Mouse (Mus musculus): ENCODE measurements around the gene Gm853. TPM values are rescaled to one million over a fixed set of nuclear protein-coding genes. Genes with fewer than 3 reads are reported as not detected.
"Not testable (repeated sequence)": the region's sequence is repeated elsewhere in the genome, so short reads cannot be mapped to it uniquely, and the experiment has no call there.

The Gm853 gene
- total and polyA plus RNA-seq, 3 experiments = 0.05 TPM; not detected in 2

DNA sequence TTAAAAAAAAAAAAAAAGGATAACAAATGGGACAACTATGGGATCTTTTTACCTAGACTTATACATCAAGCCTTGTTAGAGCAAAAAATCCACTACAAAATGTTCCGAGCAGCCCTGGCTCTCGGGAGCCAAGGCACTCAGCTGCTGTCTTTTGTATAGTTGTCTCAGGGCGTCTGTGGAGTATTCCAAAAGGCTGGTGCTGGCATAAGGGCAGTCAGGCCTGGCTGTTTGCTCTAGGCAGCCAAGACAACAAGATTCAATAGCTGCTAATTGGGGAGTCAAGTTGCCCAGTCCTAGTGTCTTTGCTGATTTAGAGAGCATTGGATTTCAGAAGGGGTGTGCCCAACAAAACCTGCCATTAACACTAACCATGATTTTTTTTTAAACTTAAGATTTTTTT, 26.4 kb upstream of the Gm853 start:
- no peaks in the 10 kb centered on the region for H3K9me3 ChIP-seq (replicated peaks)
- H3K4me1 ChIP-seq (ENCODE audit: insufficient read depth, low read depth, low read length) = peaks cover 23% of the 10 kb centered on the region
- ATAC-seq (ENCODE audit: extremely low read depth, insufficient number of reproducible peaks, low FRiP score, poor library complexity, severe bottlenecking) (no peak), DNase-seq (ENCODE audit: low spot score) (no peak)
- no peaks in the 10 kb centered on the region for H3K36me3 ChIP-seq (replicated peaks)
- H3K27me3 ChIP-seq (ENCODE audit: insufficient read depth, low read length) = peaks cover 15% of the 10 kb centered on the region
- H3K4me3 ChIP-seq (ENCODE audit: low read depth, low read length) = no peak overlapping the region
- no peak for TF ChIP-seq POLR2AphosphoS5 (IDR thresholded peaks at IDR 0.05; ENCODE audit: insufficient replicate concordance, low read depth, low read length)
- TF ChIP-seq GATA2 (IDR thresholded peaks at IDR 0.05; ENCODE audit: borderline replicate concordance, low read depth, low read length) = no peak
- no peak for TF ChIP-seq CTCF (IDR thresholded peaks at IDR 0.05; ENCODE audit: low read depth, low read length)
- TF ChIP-seq GATA1 (IDR thresholded peaks at IDR 0.05; ENCODE audit: borderline replicate concordance, low read length) = no peak
- TF ChIP-seq TAL1 (conservative IDR thresholded peaks at IDR 0.05; ENCODE audit: low read depth, low read length) = no peak

DNA sequence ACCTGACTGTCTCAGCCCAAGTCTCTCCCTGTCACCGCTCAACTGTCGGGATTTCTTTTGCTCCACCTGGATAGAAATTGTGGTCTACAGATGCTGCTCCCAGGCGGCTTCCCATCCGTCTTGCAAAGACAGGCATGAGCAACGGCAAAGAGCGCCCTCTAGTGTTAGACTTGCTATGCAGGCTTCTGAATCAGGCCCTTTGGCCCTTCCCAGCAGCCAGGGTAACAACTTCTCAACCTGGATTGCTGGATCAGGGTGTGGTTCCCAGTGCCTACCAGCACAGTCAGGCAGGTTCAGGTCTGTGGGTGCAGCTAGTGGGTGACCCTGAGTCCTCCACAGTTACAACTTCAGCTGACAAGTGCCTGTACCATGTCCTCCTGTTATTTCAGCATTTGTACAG, 23.9 kb upstream of the Gm853 start:
- DNase-seq (ENCODE audit: low spot score) = peak; percentile 42
- no peak overlapping the region for H3K4me3 ChIP-seq (ENCODE audit: low read depth, low read length)
- TF ChIP-seq GATA1 (IDR thresholded peaks at IDR 0.05; ENCODE audit: borderline replicate concordance, low read length) (no peak), POLR2AphosphoS5 (IDR thresholded peaks at IDR 0.05; ENCODE audit: insufficient replicate concordance, low read depth, low read length) (no peak), CTCF (IDR thresholded peaks at IDR 0.05; ENCODE audit: low read depth, low read length) (peak; percentile 90)
- peaks cover 2% of the 10 kb centered on the region for H3K4me1 ChIP-seq (ENCODE audit: insufficient read depth, low read depth, low read length)
- no peaks in the 10 kb centered on the region for H3K9me3 ChIP-seq (replicated peaks)
- H3K36me3 ChIP-seq (replicated peaks) = no peaks in the 10 kb centered on the region
- peaks cover 14% of the 10 kb centered on the region for H3K27me3 ChIP-seq (ENCODE audit: insufficient read depth, low read length)
- no peak for ATAC-seq (ENCODE audit: extremely low read depth, insufficient number of reproducible peaks, low FRiP score, poor library complexity, severe bottlenecking)

DNA sequence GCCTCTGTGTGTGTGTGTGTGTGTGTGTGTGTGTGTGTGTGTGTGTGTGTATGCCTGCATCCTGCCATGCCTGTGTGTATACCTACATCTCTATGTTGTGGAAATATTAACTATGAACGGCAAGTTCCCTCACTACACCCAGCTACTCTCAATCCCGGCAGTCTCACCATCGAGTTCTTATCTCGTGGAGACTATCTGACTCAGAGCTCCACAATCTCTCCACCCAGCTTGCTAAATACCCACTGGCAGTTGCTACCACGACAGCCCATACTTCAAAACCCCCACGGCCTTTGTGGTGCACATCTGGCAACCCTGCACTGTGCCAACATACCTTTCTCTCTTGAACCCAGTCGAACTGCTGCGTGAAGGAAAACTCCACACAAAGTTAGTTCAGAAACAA, 22.5 kb upstream of the Gm853 start:
- H3K4me3 ChIP-seq (ENCODE audit: low read depth, low read length) = no peak overlapping the region
- peaks cover 10% of the 10 kb centered on the region for H3K27me3 ChIP-seq (ENCODE audit: insufficient read depth, low read length)
- no peaks in the 10 kb centered on the region for H3K36me3 ChIP-seq (replicated peaks)
- no peaks in the 10 kb centered on the region for H3K9me3 ChIP-seq (replicated peaks)
- H3K4me1 ChIP-seq (ENCODE audit: insufficient read depth, low read depth, low read length) = no peaks in the 10 kb centered on the region; the same call in 1 of the 2 replicates
- ATAC-seq (ENCODE audit: extremely low read depth, insufficient number of reproducible peaks, low FRiP score, poor library complexity, severe bottlenecking) (no peak), DNase-seq (ENCODE audit: low spot score) (no peak)
- TF ChIP-seq TAL1 (conservative IDR thresholded peaks at IDR 0.05; ENCODE audit: low read depth, low read length) = no peak
- TF ChIP-seq POLR2AphosphoS5 (IDR thresholded peaks at IDR 0.05; ENCODE audit: insufficient replicate concordance, low read depth, low read length) = no peak
- TF ChIP-seq CTCF (IDR thresholded peaks at IDR 0.05; ENCODE audit: low read depth, low read length) = no peak
- no peak for TF ChIP-seq GATA1 (IDR thresholded peaks at IDR 0.05; ENCODE audit: borderline replicate concordance, low read length)
- TF ChIP-seq GATA2 (IDR thresholded peaks at IDR 0.05; ENCODE audit: borderline replicate concordance, low read depth, low read length) = no peak

DNA sequence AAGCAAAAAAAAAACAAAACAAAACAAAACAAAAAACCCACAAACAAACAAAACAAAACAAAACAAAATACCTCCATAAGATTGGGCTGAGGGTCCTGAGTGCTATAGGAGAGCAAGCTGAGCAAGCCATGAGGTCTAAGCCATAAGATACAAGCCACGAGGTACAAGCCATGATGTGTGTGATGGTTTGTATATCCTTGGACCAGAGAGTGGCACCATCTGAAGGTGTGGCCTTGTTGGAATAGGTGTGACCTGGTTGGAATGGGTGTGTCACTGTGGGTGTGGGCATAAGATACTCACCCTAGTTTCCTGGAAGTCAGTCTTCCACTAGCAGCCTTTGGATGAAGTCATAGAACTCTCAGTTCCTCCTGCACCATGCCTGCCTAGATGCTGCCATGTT, 21.4 kb upstream of the Gm853 start:
- H3K4me3 ChIP-seq (ENCODE audit: low read depth, low read length); H3K36me3 ChIP-seq (replicated peaks); H3K4me1 ChIP-seq (ENCODE audit: insufficient read depth, low read depth, low read length); DNase-seq (ENCODE audit: low spot score); H3K9me3 ChIP-seq (replicated peaks); H3K27me3 ChIP-seq (ENCODE audit: insufficient read depth, low read length); ATAC-seq (ENCODE audit: extremely low read depth, insufficient number of reproducible peaks, low FRiP score, poor library complexity, severe bottlenecking): not testable (repeated sequence)

DNA sequence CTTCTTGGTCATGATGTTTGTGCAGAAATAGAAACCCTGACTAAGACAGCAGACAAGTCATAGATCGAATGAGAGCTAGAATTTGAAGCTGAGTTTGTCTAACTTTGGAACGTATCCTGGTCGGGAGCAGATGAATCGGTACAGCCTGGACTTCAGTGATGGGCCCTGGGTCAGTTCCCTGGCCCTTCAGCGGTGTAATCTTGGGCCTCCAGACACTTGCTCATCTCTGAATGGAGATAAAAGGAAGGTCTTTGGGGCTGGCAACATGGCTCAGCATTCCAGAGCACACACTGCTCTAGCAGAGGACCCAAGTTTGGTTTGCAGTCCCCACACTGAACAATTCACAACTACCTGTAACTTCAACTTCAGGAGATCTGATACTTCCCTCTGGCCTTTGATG, 20.8 kb upstream of the Gm853 start:
- no peaks in the 10 kb centered on the region; the same call in 1 of the 2 replicates for H3K4me1 ChIP-seq (ENCODE audit: insufficient read depth, low read depth, low read length)
- no peak for ATAC-seq (ENCODE audit: extremely low read depth, insufficient number of reproducible peaks, low FRiP score, poor library complexity, severe bottlenecking)
- no peak for TF ChIP-seq TAL1 (conservative IDR thresholded peaks at IDR 0.05; ENCODE audit: low read depth, low read length)
- TF ChIP-seq GATA1 (IDR thresholded peaks at IDR 0.05; ENCODE audit: borderline replicate concordance, low read length) = no peak
- TF ChIP-seq GATA2 (IDR thresholded peaks at IDR 0.05; ENCODE audit: borderline replicate concordance, low read depth, low read length) = no peak
- no peak for TF ChIP-seq POLR2AphosphoS5 (IDR thresholded peaks at IDR 0.05; ENCODE audit: insufficient replicate concordance, low read depth, low read length)
- TF ChIP-seq CTCF (IDR thresholded peaks at IDR 0.05; ENCODE audit: low read depth, low read length) = no peak
- H3K4me3 ChIP-seq (ENCODE audit: low read depth, low read length) = no peak overlapping the region
- H3K9me3 ChIP-seq (replicated peaks) = no peaks in the 10 kb centered on the region
- peaks cover 10% of the 10 kb centered on the region for H3K27me3 ChIP-seq (ENCODE audit: insufficient read depth, low read length)
- no peaks in the 10 kb centered on the region for H3K36me3 ChIP-seq (replicated peaks)
- DNase-seq (ENCODE audit: low spot score) = no peak

DNA sequence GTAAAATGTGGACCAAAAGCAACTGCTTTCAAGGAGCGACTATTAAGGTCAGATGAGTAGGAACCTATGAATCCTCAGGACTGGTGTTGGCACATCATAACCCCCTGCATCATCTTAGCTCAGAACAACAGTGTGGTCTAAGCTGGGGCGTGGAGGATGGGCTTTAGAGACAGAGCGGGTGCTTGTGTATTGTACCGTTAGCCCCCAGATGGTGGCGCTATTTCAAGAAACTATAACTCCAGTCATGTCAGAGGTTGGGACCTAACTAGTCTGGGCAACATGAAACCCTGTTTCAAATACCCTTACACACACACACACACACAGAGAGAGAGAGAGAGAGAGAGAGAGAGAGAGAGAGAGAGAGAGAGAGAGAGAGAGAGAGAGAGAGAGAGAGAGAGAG, 18.5 kb upstream of the Gm853 start:
- DNase-seq (ENCODE audit: low spot score) (no peak), ATAC-seq (ENCODE audit: extremely low read depth, insufficient number of reproducible peaks, low FRiP score, poor library complexity, severe bottlenecking) (no peak)
- H3K9me3 ChIP-seq (replicated peaks) = no peaks in the 10 kb centered on the region
- H3K4me3 ChIP-seq (ENCODE audit: low read depth, low read length) = no peak overlapping the region
- H3K4me1 ChIP-seq (ENCODE audit: insufficient read depth, low read depth, low read length) = no peaks in the 10 kb centered on the region; the same call in 1 of the 2 replicates
- H3K27me3 ChIP-seq (ENCODE audit: insufficient read depth, low read length) = 0 out of 2 replicates have a peak, but pooled peaks cover 4% of the 10 kb centered on the region
- H3K36me3 ChIP-seq (replicated peaks) = no peaks in the 10 kb centered on the region
- TF ChIP-seq TAL1 (conservative IDR thresholded peaks at IDR 0.05; ENCODE audit: low read depth, low read length) = no peak
- TF ChIP-seq GATA2 (IDR thresholded peaks at IDR 0.05; ENCODE audit: borderline replicate concordance, low read depth, low read length) = no peak
- no peak for TF ChIP-seq POLR2AphosphoS5 (IDR thresholded peaks at IDR 0.05; ENCODE audit: insufficient replicate concordance, low read depth, low read length)
- TF ChIP-seq CTCF (IDR thresholded peaks at IDR 0.05; ENCODE audit: low read depth, low read length) = no peak
- TF ChIP-seq GATA1 (IDR thresholded peaks at IDR 0.05; ENCODE audit: borderline replicate concordance, low read length) = no peak

DNA sequence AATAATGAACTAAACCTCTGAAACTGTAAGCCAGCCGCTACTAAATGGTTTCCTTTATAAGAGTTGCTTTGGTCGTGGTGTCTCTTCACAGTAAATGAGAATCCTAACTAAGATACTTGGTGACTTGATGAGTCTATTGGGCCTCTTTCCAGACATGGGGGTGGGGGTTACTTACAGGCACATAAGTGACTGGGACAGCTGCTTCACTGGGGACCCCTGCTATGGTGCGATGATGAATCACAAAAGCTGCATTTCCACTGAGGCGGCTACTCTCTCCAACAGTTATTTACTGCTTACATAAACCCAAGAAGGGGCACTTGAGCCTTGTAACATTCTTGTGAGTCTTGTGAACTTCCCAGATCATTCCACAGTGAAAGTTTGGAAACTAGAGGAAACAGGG, 15.4 kb upstream of the Gm853 start:
- TF ChIP-seq CTCF (IDR thresholded peaks at IDR 0.05; ENCODE audit: low read depth, low read length) (no peak), GATA2 (IDR thresholded peaks at IDR 0.05; ENCODE audit: borderline replicate concordance, low read depth, low read length) (no peak), GATA1 (IDR thresholded peaks at IDR 0.05; ENCODE audit: borderline replicate concordance, low read length) (no peak), POLR2AphosphoS5 (IDR thresholded peaks at IDR 0.05; ENCODE audit: insufficient replicate concordance, low read depth, low read length) (no peak), TAL1 (conservative IDR thresholded peaks at IDR 0.05; ENCODE audit: low read depth, low read length) (no peak)
- no peaks in the 10 kb centered on the region for H3K9me3 ChIP-seq (replicated peaks)
- H3K36me3 ChIP-seq (replicated peaks) = no peaks in the 10 kb centered on the region
- H3K4me3 ChIP-seq (ENCODE audit: low read depth, low read length) = no peak overlapping the region
- DNase-seq (ENCODE audit: low spot score) (no peak), ATAC-seq (ENCODE audit: extremely low read depth, insufficient number of reproducible peaks, low FRiP score, poor library complexity, severe bottlenecking) (no peak)
- H3K4me1 ChIP-seq (ENCODE audit: insufficient read depth, low read depth, low read length) = no peaks in the 10 kb centered on the region
- 0 out of 2 replicates have a peak, but pooled peaks cover 7% of the 10 kb centered on the region for H3K27me3 ChIP-seq (ENCODE audit: insufficient read depth, low read length)
